Mouse (Mus musculus): ENCODE data around the gene Peak1. TPM values are rescaled to one million over a fixed set of nuclear protein-coding genes. Genes with fewer than 3 reads are reported as not detected.

Peak1 gene
- polyA plus RNA-seq (2015; fragmentation: Nextera tagmentation; extraction: Ambion mirVana), result 5.5 and 6.4 TPM in 2 replicates

GRCm38 (mm10) chr9:56417948-56418737 lies at the start of gene Peak1, which contains the start of gene Hmg20a:
Gene Peak1 (minus strand): TSS chr9:56418067.
Gene Hmg20a (plus strand): TSS chr9:56418609.
- Histone ChIP-seq H3K36me3 (ENCODE audit: control insufficient read depth, insufficient read depth) (no peaks in the 10 kb centered on the region), H3K4me3 (replicated peaks; ENCODE audit: low read length) (peak within 1 kb of the TSS; percentile 78), H3K27me3 (replicated peaks; ENCODE audit: control insufficient read depth, insufficient read depth, low read length) (no peaks in the 10 kb centered on the region), H3K4me2 (ENCODE audit: low read length) (peak within 1 kb of the TSS; percentile 87), H3K4me1 (replicated peaks; ENCODE audit: control insufficient read depth, insufficient read depth, low read length) (peaks cover 34% of the 10 kb centered on the region), H3K27ac (ENCODE audit: low read length) (peak within 1 kb of the TSS; percentile 98), H3K9ac (replicated peaks; ENCODE audit: low read depth, low read length) (peak within 1 kb of the TSS; percentile 86), H3K9me3 (ENCODE audit: control insufficient read depth, low read length) (no peaks in the 10 kb centered on the region)
- peak; percentile 96 for ATAC-seq
- WGBS, result under 1% methylated on average over 58 of the region's 59 CpGs

- no peaks in the 10 kb centered on the region for H3K9me3 ChIP-seq (ENCODE audit: control insufficient read depth, low read length)
- peaks cover 7% of the 10 kb centered on the region; the same call in 1 of the 2 replicates for H3K36me3 ChIP-seq (ENCODE audit: control insufficient read depth, insufficient read depth)
- H3K27ac ChIP-seq (ENCODE audit: low read length), result no peak overlapping the region
- H3K4me3 ChIP-seq (replicated peaks; ENCODE audit: low read length), result no peak overlapping the region
- WGBS, result 98% methylated on average over 4 of the region's 4 CpGs
- H3K9ac ChIP-seq (replicated peaks; ENCODE audit: low read depth, low read length), result no peak overlapping the region
- no peak overlapping the region for H3K4me2 ChIP-seq (ENCODE audit: low read length)
- H3K4me1 ChIP-seq (replicated peaks; ENCODE audit: control insufficient read depth, insufficient read depth, low read length), result peaks cover 13% of the 10 kb centered on the region
- no peaks in the 10 kb centered on the region for H3K27me3 ChIP-seq (replicated peaks; ENCODE audit: control insufficient read depth, insufficient read depth, low read length)
- no peak for ATAC-seq
These were observed 48.4 kb upstream of the Peak1 start for GRCm38 (mm10) chr9:56466251-56466650.

GRCm38 (mm10) chr9:56464863-56465654 lies 47.2 kb upstream of the Peak1 start:
- 26% methylated on average over 23 of the region's 23 CpGs for WGBS
- no peaks in the 10 kb centered on the region for H3K9me3 ChIP-seq (ENCODE audit: control insufficient read depth, low read length)
- no peaks in the 10 kb centered on the region for H3K27me3 ChIP-seq (replicated peaks; ENCODE audit: control insufficient read depth, insufficient read depth, low read length)
- H3K36me3 ChIP-seq (ENCODE audit: control insufficient read depth, insufficient read depth), result peaks cover 7% of the 10 kb centered on the region; the same call in 1 of the 2 replicates
- no peak overlapping the region for H3K27ac ChIP-seq (ENCODE audit: low read length)
- H3K4me1 ChIP-seq (replicated peaks; ENCODE audit: control insufficient read depth, insufficient read depth, low read length), result peaks cover 13% of the 10 kb centered on the region
- no peak overlapping the region for H3K4me2 ChIP-seq (ENCODE audit: low read length)
- no peak overlapping the region for H3K9ac ChIP-seq (replicated peaks; ENCODE audit: low read depth, low read length)
- ATAC-seq, result 0 out of 2 replicates have a peak, but pooled peaks have one; percentile 36
- H3K4me3 ChIP-seq (replicated peaks; ENCODE audit: low read length), result no peak overlapping the region

- Histone ChIP-seq H3K27ac (ENCODE audit: low read length) (no peak overlapping the region; the same call in 1 of the 2 replicates), H3K27me3 (replicated peaks; ENCODE audit: control insufficient read depth, insufficient read depth, low read length) (no peaks in the 10 kb centered on the region), H3K36me3 (ENCODE audit: control insufficient read depth, insufficient read depth) (peaks cover 7% of the 10 kb centered on the region; the same call in 1 of the 2 replicates), H3K4me1 (replicated peaks; ENCODE audit: control insufficient read depth, insufficient read depth, low read length) (peaks cover 13% of the 10 kb centered on the region), H3K4me2 (ENCODE audit: low read length) (no peak overlapping the region), H3K4me3 (replicated peaks; ENCODE audit: low read length) (no peak overlapping the region), H3K9me3 (ENCODE audit: control insufficient read depth, low read length) (no peaks in the 10 kb centered on the region), H3K9ac (replicated peaks; ENCODE audit: low read depth, low read length) (no peak overlapping the region)
- 71% methylated on average over 4 of the region's 4 CpGs for WGBS
- ATAC-seq, result no peak
These were observed 46.0 kb upstream of the Peak1 start for GRCm38 (mm10) chr9:56463686-56464515.

- peaks cover 13% of the 10 kb centered on the region for H3K4me1 ChIP-seq (replicated peaks; ENCODE audit: control insufficient read depth, insufficient read depth, low read length)
- H3K4me2 ChIP-seq (ENCODE audit: low read length), result no peak overlapping the region
- WGBS, result 96% methylated on average over 2 of the region's 2 CpGs
These were observed 45.2 kb upstream of the Peak1 start for GRCm38 (mm10) chr9:56463046-56463445.

GRCm38 (mm10) chr9:56462606-56463005 lies 44.7 kb upstream of the Peak1 start:
- Histone ChIP-seq H3K9ac (replicated peaks; ENCODE audit: low read depth, low read length) (no peak overlapping the region), H3K4me3 (replicated peaks; ENCODE audit: low read length) (no peak overlapping the region), H3K36me3 (ENCODE audit: control insufficient read depth, insufficient read depth) (peaks cover under 1% of the 10 kb centered on the region; the same call in 1 of the 2 replicates), H3K4me1 (replicated peaks; ENCODE audit: control insufficient read depth, insufficient read depth, low read length) (peaks cover 13% of the 10 kb centered on the region), H3K27me3 (replicated peaks; ENCODE audit: control insufficient read depth, insufficient read depth, low read length) (no peaks in the 10 kb centered on the region), H3K4me2 (ENCODE audit: low read length) (no peak overlapping the region), H3K9me3 (ENCODE audit: control insufficient read depth, low read length) (no peaks in the 10 kb centered on the region), H3K27ac (ENCODE audit: low read length) (no peak overlapping the region)
- no peak for ATAC-seq
- WGBS, result 100% methylated on average over 1 of the region's 1 CpGs

More at GRCm38 (mm10) chr9:56463046-56463445, 45.2 kb upstream of the Peak1 start:
- Histone ChIP-seq H3K27me3 (replicated peaks; ENCODE audit: control insufficient read depth, insufficient read depth, low read length) (no peaks in the 10 kb centered on the region), H3K9me3 (ENCODE audit: control insufficient read depth, low read length) (no peaks in the 10 kb centered on the region), H3K36me3 (ENCODE audit: control insufficient read depth, insufficient read depth) (peaks cover 5% of the 10 kb centered on the region; the same call in 1 of the 2 replicates), H3K9ac (replicated peaks; ENCODE audit: low read depth, low read length) (no peak overlapping the region), H3K4me3 (replicated peaks; ENCODE audit: low read length) (no peak overlapping the region), H3K27ac (ENCODE audit: low read length) (no peak overlapping the region)
- no peak for ATAC-seq

- Histone ChIP-seq H3K27ac (ENCODE audit: low read length) (no peak overlapping the region), H3K4me3 (replicated peaks; ENCODE audit: low read length) (no peak overlapping the region), H3K9me3 (ENCODE audit: control insufficient read depth, low read length) (no peaks in the 10 kb centered on the region), H3K9ac (replicated peaks; ENCODE audit: low read depth, low read length) (no peak overlapping the region), H3K27me3 (replicated peaks; ENCODE audit: control insufficient read depth, insufficient read depth, low read length) (no peaks in the 10 kb centered on the region), H3K4me2 (ENCODE audit: low read length) (no peak overlapping the region), H3K4me1 (replicated peaks; ENCODE audit: control insufficient read depth, insufficient read depth, low read length) (peaks cover 13% of the 10 kb centered on the region), H3K36me3 (ENCODE audit: control insufficient read depth, insufficient read depth) (no peaks in the 10 kb centered on the region)
- ATAC-seq, result no peak
- 62% methylated on average over 5 of the region's 5 CpGs for WGBS
These were observed 43.1 kb upstream of the Peak1 start for GRCm38 (mm10) chr9:56460987-56461386.

GRCm38 (mm10) chr9:56456426-56456825 lies 38.6 kb upstream of the Peak1 start:
- H3K4me3 ChIP-seq (replicated peaks; ENCODE audit: low read length), result no peak overlapping the region
- no peak overlapping the region for H3K9ac ChIP-seq (replicated peaks; ENCODE audit: low read depth, low read length)
- no peak overlapping the region for H3K4me2 ChIP-seq (ENCODE audit: low read length)
- no peak for ATAC-seq
- WGBS, result 95% methylated on average over 3 of the region's 3 CpGs
- H3K27me3 ChIP-seq (replicated peaks; ENCODE audit: control insufficient read depth, insufficient read depth, low read length), result no peaks in the 10 kb centered on the region
- peaks cover 4% of the 10 kb centered on the region; the same call in 1 of the 2 replicates for H3K4me1 ChIP-seq (replicated peaks; ENCODE audit: control insufficient read depth, insufficient read depth, low read length)
- no peaks in the 10 kb centered on the region for H3K9me3 ChIP-seq (ENCODE audit: control insufficient read depth, low read length)
- H3K27ac ChIP-seq (ENCODE audit: low read length), result no peak overlapping the region
- no peaks in the 10 kb centered on the region for H3K36me3 ChIP-seq (ENCODE audit: control insufficient read depth, insufficient read depth)

Data from forebrain, embryonic 16.5 days (tissue).